Mouse (Mus musculus) ES-Bruce4 (cell line): ENCODE results near the gene AA467197.

Experiments used
- CTCF ChIP-seq: IDR thresholded peaks from one replicate; pipeline ENCODE4 v1.8.1; 2011; ENCODE audit warnings: low read depth, low read length
- POLR2A ChIP-seq: IDR thresholded peaks from one replicate; pipeline ENCODE4 v1.8.1; 2011; ENCODE audit warnings: low read length; ENCODE audit not compliant: insufficient read depth

GRCm38 (mm10) chr2:122636686-122637085 is at the start of gene AA467197:
- TF ChIP-seq CTCF (no peak), POLR2A (no peak)
